10 mouse cellular contexts compared by ENCODE assay signal in the genomic region with DNA sequence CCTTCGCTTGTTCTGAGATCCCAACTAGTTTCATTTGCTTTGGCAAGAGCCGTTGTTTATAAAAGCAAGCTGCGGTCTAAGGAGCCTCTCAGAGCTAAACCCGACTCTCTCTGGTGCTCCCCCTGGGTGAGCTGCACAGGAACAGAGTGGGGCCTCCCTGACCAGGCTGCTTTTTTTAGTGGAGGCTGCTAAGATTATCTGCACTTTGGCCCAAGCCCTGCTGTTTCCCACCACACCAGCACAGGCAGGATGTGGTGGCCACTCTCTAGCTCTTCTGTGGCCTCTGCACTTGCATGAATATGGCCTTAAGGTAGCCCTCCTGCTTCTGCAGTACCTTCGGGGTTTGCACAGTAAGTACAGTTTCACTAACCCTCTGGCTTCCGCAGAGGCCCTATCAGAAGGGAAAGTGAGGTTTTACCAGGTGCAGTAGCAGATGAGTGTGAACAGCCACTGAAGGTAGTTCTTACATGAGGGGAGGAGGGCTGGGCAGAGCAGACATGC. TPM values are rescaled to one million over a fixed set of nuclear protein-coding genes. Genes with fewer than 3 reads are reported as not detected.
DNase-seq lines count a peak whose midpoint lies in the region; ATAC-seq and TF ChIP-seq lines count a peak whose summit lies in the region.
"Had no signal": no experiment of that assay in that cellular context is flagged by ENCODE, and none has a peak within 500 bp of the region (broad histone marks: within the 10 kb centered on the region; RNA-seq: fewer than 3 reads in every experiment).

No protein-coding gene starts in this region.

- WGBS in embryonic facial prominence, embryonic 11.5 days = 75% methylated on average over 6 of the region's 6 CpGs
- 78% methylated on average over 6 of the region's 6 CpGs for WGBS in embryonic facial prominence, embryonic 10.5 days
- WGBS in lung, embryonic 14.5 days = 36% methylated on average over 6 of the region's 6 CpGs

- H3K9me3 ChIP-seq in embryonic facial prominence, embryonic 11.5 days (replicated peaks; ENCODE audit: control insufficient read depth, low read length) = no peaks in the 10 kb centered on the region
- H3K9me3 ChIP-seq in embryonic facial prominence, embryonic 10.5 days = no peaks in the 10 kb centered on the region
- H3K9me3 ChIP-seq in lung, embryonic 14.5 days (ENCODE audit: low read depth, low read length) = no peaks in the 10 kb centered on the region
- H3K9me3 ChIP-seq: hindbrain, embryonic 15.5 days; midbrain, embryonic 15.5 days had no signal

- DNase-seq in embryonic facial prominence, embryonic 11.5 days (ENCODE audit: low spot score) = no peak
- no peak for DNase-seq in embryonic facial prominence, embryonic 10.5 days (ENCODE audit: low spot score)
- DNase-seq in c-Kit-positive CD71-negative TER-119-negative erythroid progenitor cells, embryonic 14.5 days (ENCODE audit: low read depth) = peak; percentile 29
- peak; percentile 53 for DNase-seq in lung, embryonic 14.5 days
- DNase-seq in splenic B cell, adult 2 months (ENCODE audit: low read depth, low spot score) = peak; percentile 33
- DNase-seq in cerebellum, postnatal 36 days = no peak
- DNase-seq in layer of hippocampus, adult 8-10 months (ENCODE audit: low spot score in 2 of 2) = no peak
- DNase-seq in adrenal gland, adult (ENCODE audit: inconsistent age in 2 of 2, low spot score in 1 of 2) = no peak

- no peak for ATAC-seq in embryonic facial prominence, embryonic 11.5 days (replicated peaks; ENCODE audit: insufficient number of reproducible peaks, low FRiP score, low TSS enrichment, low read depth)
- ATAC-seq in lung, embryonic 14.5 days (ENCODE audit: insufficient read depth) = 0 out of 2 replicates have a peak, but pooled peaks have one; percentile 39
- ATAC-seq: midbrain, embryonic 15.5 days had no signal

- H3K4me2 ChIP-seq in embryonic facial prominence, embryonic 11.5 days (ENCODE audit: low read depth, low read length) = no peak overlapping the region
- H3K4me2 ChIP-seq in lung, embryonic 14.5 days = peak overlapping the region; percentile 5; the same call in 1 of the 2 replicates
- H3K4me2 ChIP-seq: hindbrain, embryonic 15.5 days; midbrain, embryonic 15.5 days had no signal

- H3K9ac ChIP-seq in embryonic facial prominence, embryonic 11.5 days (replicated peaks; ENCODE audit: low read length) = 0 out of 2 replicates have a peak overlapping the region, but pooled peaks have one; percentile 11
- H3K9ac ChIP-seq in lung, embryonic 14.5 days = no peak overlapping the region
- H3K9ac ChIP-seq: hindbrain, embryonic 15.5 days; midbrain, embryonic 15.5 days had no signal

- H3K27me3 ChIP-seq in embryonic facial prominence, embryonic 11.5 days (ENCODE audit: control insufficient read depth, insufficient read depth, low read length) = no peaks in the 10 kb centered on the region
- H3K27me3 ChIP-seq in embryonic facial prominence, embryonic 10.5 days (replicated peaks; ENCODE audit: low read depth, poor library complexity, severe bottlenecking) = no peaks in the 10 kb centered on the region
- H3K27me3 ChIP-seq in lung, embryonic 14.5 days (ENCODE audit: insufficient read depth, low read length) = no peaks in the 10 kb centered on the region
- no peaks in the 10 kb centered on the region for H3K27me3 ChIP-seq in splenic B cell, adult 2 months (ENCODE audit: control insufficient read depth, insufficient read depth, low read length, poor library complexity, severe bottlenecking)
- H3K27me3 ChIP-seq: hindbrain, embryonic 15.5 days; midbrain, embryonic 15.5 days had no signal

- no peak overlapping the region for H3K4me3 ChIP-seq in embryonic facial prominence, embryonic 11.5 days (ENCODE audit: low read depth, low read length)
- H3K4me3 ChIP-seq in embryonic facial prominence, embryonic 10.5 days = no peak overlapping the region
- no peak overlapping the region for H3K4me3 ChIP-seq in lung, embryonic 14.5 days (ENCODE audit: low read depth, low read length)
- H3K4me3 ChIP-seq: hindbrain, embryonic 15.5 days; midbrain, embryonic 15.5 days had no signal

- no peak overlapping the region for H3K27ac ChIP-seq in embryonic facial prominence, embryonic 11.5 days (replicated peaks; ENCODE audit: low read depth, low read length)
- no peak overlapping the region for H3K27ac ChIP-seq in embryonic facial prominence, embryonic 10.5 days (replicated peaks)
- H3K27ac ChIP-seq in lung, embryonic 14.5 days (ENCODE audit: low read depth) = peak overlapping the region; percentile 20; the same call in 1 of the 2 replicates
- H3K27ac ChIP-seq: hindbrain, embryonic 15.5 days; midbrain, embryonic 15.5 days had no signal

- no peaks in the 10 kb centered on the region for H3K4me1 ChIP-seq in embryonic facial prominence, embryonic 11.5 days (ENCODE audit: control insufficient read depth, insufficient read depth, low read length)
- H3K4me1 ChIP-seq in embryonic facial prominence, embryonic 10.5 days = peaks cover 23% of the 10 kb centered on the region
- H3K4me1 ChIP-seq in lung, embryonic 14.5 days (ENCODE audit: insufficient read depth) = peaks cover 7% of the 10 kb centered on the region; the same call in 1 of the 2 replicates
- H3K4me1 ChIP-seq: hindbrain, embryonic 15.5 days; midbrain, embryonic 15.5 days had no signal

- TF ChIP-seq CTCF in lung, embryonic 14.5 days (IDR thresholded peaks at IDR 0.05; ENCODE audit: low read depth) = no peak

- H3K36me3 ChIP-seq in embryonic facial prominence, embryonic 11.5 days (replicated peaks; ENCODE audit: control insufficient read depth, insufficient read depth, low read depth, low read length) = no peaks in the 10 kb centered on the region
- peaks cover 14% of the 10 kb centered on the region for H3K36me3 ChIP-seq in embryonic facial prominence, embryonic 10.5 days (replicated peaks)
- peaks cover 2% of the 10 kb centered on the region; the same call in 1 of the 2 replicates for H3K36me3 ChIP-seq in lung, embryonic 14.5 days (ENCODE audit: insufficient read depth)
- H3K36me3 ChIP-seq in splenic B cell, adult 2 months (ENCODE audit: control insufficient read depth, insufficient read depth, low read length, poor library complexity, severe bottlenecking) = no peaks in the 10 kb centered on the region; the same call in 1 of the 2 replicates
- H3K36me3 ChIP-seq: midbrain, embryonic 15.5 days had no signal

RNA-seq across cellular contexts. Expression of a gene that starts 44.2 kb away (rescaled TPM):
- 2.3 and 4.9 TPM in 2 replicates for polyA plus RNA-seq in embryonic facial prominence, embryonic 11.5 days (2014; fragmentation: Nextera tagmentation; extraction: Ambion mirVana)
- polyA plus RNA-seq in embryonic facial prominence, embryonic 10.5 days (2016; fragmentation: Nextera tagmentation; extraction: Ambion mirVana) = 1.6 and 1.7 TPM in 2 replicates
- 0.33 and 0.95 TPM in 2 replicates for polyA plus RNA-seq in lung, embryonic 14.5 days (2014; fragmentation: Nextera tagmentation; extraction: Ambion mirVana)
- total RNA-seq in layer of hippocampus, adult 8-10 months (2022) = 10 to 100 TPM; 13.1 to 22.5 (median 17.3) TPM

Comparison
In these comparisons a context has a peak if more than half of its experiments do, and no peak if none do; other contexts are left out.
1. DNase-seq: peak in c-Kit-positive CD71-negative TER-119-negative erythroid progenitor cells, embryonic 14.5 days (single experiment), lung, embryonic 14.5 days (single experiment) and splenic B cell, adult 2 months (single experiment); none in embryonic facial prominence, embryonic 11.5 days (single experiment), embryonic facial prominence, embryonic 10.5 days (single experiment), cerebellum, postnatal 36 days (0 of 2), layer of hippocampus, adult 8-10 months (0 of 2) and adrenal gland, adult (0 of 2).